Mouse (Mus musculus): ENCODE measurements around the gene Cdh9.

Gene Cdh9

DNA sequence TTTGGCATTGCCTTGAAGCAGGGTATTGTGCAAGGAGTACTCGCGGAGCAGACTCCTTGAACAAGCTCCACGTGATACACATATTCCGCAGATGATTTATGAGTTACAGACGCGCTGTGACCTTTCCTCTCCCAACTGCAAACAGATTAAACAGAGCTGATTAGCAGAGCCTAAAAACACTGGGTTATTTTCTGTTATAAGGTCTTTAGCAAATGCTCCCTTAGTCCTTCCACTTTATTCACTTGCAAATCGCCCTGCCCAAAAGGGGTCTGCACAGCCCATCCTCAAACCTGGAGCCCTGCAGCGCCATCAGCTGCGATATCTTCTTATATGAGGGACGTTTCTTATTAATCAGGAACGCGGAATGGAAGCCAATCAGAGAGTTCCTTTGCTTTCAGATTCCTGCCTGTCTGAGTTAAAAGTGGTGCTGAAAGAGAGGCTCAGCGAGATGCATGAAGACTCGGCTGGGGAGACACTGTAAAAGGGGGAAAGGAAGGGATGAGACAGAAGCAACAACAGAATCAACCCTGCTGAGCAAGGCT, at the start of gene Cdh9:
Cdh9 (plus strand) TSS at position 287 of the 542 bp plus-strand sequence.
- in situ Hi-C loops (cut with MboI, MseI), result no loop called here

DNA sequence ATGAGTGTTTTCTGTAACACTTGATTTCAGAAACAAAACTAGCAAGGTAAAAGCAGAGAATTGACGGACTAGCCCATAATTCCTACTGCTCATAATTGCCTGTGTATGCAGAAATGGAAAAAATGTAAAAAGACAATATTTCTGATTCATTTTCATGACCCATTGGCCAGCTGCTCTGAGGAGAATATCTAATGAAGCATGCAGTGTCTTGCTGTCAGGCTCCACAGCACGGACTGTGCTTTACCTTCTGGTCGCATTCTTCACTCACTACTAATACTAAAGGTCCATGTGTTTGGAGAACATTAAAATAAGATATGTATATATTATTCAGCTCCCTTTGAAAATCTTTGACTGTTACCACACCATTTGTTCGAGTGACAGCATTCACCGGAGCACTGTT, 49.5 kb upstream of the Cdh9 start:
- in situ Hi-C loops (cut with MboI, MseI), result no loop called here

DNA sequence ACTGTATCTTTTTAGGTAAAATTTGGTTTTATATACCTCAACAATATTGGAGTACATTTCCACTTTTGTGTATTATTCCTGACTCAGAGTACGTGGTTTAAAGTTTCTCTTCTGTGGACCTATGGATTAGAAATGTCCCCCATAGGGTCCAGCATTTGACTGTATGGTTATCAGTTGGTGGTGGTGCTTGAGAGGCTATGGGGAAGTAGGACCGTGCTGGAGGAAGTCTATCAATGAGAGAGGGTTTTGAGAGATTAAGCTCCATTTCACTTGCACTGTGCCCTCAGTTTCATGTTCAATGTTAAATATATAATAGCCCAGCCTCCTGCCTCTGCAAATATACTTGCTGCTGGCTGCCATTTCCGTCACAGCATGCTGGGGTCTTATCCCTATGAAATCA, 28.7 kb upstream of the Cdh9 start:
- in situ Hi-C loops (cut with MboI, MseI), result no loop called here

DNA sequence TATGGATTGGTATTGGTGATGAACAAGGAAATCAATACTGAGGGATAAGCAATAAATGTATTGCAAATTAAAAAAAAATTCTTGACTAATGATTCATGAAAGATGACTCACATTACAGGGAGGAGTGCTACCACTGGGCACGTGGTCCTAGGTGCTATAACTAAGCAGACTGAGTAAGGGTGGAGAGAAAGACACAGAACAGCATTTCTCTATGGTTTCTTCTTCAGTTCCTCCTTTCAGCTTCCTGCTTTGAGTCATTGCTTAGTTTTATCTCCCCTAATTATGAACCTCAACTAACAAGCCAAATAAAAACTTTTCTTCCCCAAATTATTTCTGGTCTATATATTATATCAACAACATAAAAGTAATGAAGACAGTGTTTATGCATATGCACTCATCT, 26.2 kb upstream of the Cdh9 start:
- in situ Hi-C loops (cut with MboI, MseI), result no loop called here

DNA sequence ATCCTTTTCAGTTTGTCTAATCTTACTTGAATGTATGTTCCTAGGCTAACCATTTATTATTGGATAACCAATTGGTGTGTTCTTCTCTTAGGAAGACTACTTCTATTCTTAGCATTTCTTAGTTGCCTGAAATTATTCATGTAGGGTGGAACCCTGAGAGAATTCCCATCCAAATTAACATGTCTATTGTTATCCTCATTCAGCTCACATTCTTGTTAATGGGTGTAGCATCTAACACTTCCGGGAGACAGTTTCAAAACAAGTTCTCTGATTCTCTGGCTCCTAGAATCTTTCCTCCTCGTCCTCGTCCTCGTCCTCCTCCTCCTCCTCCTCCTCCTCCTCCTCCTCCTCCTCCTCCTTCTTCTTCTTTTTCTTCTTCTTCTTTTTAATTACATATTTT, 10.5 kb downstream of the Cdh9 start:
- in situ Hi-C loops (cut with MboI, MseI), result no loop called here

DNA sequence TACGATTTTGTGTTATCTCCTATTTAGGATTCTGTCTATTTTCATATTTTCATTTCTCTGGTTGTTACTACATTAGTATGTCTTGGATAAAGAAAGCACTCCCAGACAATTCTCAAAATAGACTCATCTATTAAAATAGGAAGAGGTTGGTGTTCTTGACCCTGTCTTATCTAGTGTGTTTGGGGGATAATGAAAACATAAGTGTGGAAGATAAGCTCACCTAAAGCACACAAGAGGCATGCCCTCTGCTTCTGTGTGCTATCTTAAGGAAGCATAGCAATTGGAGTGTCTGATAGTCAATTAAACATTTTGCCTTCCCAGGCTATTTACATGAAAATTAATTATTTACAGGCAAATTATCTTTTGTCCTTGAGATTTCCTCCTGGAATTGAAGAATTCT, 18.1 kb downstream of the Cdh9 start:
- in situ Hi-C loops (cut with MboI, MseI), result no loop called here

DNA sequence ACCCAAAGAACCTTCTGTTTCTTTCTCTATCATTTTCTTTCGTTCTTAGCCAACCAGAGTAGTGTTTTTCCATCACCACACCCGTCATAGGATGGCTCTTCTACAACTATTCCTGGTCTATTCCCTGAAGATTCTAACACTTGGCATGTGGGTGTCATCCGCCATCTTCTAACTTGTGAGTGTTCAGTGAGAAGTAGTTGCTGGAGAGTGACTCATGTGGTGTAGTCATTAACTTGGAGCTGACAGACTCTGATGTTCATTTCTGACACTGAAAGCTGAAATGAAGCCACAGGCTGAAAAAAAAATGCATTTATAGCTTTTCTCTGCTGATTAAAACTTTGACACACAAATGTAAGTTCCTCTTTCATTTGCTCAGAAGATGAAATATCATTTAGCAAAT, 34.7 kb downstream of the Cdh9 start:
- in situ Hi-C loops (cut with MboI, MseI), result no loop called here

DNA sequence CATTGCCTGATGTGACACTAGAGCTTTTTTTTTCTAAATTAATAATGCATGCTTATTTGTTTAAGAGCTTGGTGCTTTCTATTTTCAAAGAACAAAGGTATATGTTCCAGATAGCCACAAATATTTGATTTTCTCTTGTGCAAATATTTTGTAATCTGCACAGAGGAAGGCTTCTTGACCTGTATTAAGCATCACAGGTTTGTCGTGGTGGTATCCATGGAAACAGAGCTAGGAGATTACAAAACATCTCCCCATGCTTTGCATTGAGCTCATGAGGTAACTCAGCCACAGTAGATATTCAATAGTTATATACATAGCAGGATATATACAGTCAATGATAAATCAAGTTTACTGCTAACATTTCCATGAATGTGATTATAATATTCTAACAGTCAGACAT, 56.0 kb downstream of the Cdh9 start:
- in situ Hi-C loops (cut with MboI, MseI), result loop anchor here (10.0 kb wide), 1 partner anchor 320 kb away; no protein-coding TSS in a partner anchor

DNA sequence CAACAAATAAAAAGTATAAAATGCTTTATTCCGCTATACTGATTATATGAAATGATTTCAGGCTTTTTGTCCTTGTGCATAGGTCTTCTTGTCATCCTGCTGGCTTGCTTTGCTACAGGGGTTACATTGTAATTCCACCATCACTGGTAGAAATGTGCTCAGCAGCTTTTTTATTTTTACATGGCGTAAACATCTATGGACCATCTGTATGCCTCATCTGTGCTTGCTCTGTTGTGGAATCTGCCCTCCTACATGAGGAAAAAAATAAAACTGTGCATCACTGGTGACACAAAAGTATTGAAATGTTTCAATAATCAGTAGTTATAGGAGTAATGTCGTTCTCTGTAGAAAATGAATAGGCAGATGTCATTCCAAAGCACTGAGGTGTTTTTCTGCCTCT, 64.3 kb downstream of the Cdh9 start:
- in situ Hi-C loops (cut with MboI, MseI), result no loop called here

DNA sequence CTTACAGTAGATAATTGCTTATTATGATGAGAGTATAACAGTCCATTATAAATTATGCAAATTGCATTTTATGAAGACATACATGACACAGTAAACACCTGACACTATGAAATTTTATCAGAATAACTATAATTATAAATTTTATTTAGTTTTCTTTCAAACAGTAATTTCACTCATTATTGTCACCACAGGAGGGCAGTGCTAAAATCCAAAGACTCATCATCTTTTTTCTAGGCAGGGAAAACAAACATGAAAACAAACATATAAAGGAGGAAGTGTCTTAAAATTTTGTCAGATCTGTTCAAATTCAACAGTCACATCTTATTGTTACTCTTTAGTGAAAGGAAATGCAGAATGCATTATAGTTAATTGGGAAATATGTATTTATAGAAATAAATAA, 72.7 kb downstream of the Cdh9 start:
- in situ Hi-C loops (cut with MboI, MseI), result no loop called here

DNA sequence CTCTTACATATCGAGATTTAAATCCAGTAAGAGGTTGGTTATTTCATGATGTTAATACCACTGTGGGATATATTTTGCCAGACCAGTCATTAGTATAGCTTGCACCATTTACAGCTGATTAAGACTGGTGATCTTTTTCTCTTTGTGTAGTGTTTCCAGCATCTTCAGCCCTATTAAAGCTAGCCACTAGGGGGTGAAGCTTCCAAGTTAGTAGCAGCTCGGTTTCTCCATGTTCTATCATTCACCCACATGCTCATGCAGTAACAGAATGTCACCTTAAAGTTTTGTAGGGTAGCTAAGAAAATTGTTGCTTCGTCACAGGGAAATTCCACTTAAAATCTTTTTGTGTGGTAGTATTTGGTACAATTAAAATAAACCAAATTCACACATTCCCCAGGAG, 82.2 kb downstream of the Cdh9 start:
- in situ Hi-C loops (cut with MboI, MseI), result no loop called here

DNA sequence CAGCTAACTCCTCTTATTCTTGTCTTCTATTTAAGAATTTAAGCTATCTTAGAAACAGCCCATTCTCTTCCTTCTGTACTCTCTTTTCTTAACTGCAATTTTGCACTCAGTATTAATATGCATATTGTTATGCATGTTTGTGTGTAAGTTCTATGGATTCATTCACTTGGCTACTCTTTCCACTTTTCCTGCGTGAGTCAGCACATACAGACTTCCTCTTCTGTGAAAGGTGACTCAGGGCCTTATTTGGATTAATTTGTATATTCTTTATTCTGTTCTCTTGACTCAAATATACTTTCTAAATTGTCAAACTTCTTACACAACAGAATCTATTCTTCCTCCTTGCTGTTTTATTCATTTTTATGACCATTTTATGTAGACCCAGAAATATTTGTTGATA, 85.5 kb downstream of the Cdh9 start:
- in situ Hi-C loops (cut with MboI, MseI), result no loop called here

DNA sequence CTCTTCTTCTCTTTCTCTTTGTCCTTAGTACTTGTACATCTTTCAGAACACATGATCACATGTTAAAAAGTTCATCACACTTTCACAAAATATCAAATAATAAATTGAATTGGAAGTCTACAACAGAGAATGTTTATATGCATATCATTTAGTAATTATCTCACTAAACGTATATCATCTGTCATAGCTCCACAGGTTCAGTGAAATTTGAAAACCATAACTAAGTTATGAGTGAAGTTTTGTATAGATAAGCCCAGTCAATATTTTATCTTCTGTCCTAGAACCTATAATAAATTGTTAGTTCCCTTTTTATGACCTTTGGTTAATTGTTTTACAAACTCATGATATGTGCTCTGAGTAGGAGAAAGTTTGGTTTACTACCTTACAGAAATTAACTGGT, 106.2 kb downstream of the Cdh9 start:
- in situ Hi-C loops (cut with MboI, MseI), result loop anchor here (25.0 kb wide), 1 partner anchor 1478 kb away; no protein-coding TSS in a partner anchor

DNA sequence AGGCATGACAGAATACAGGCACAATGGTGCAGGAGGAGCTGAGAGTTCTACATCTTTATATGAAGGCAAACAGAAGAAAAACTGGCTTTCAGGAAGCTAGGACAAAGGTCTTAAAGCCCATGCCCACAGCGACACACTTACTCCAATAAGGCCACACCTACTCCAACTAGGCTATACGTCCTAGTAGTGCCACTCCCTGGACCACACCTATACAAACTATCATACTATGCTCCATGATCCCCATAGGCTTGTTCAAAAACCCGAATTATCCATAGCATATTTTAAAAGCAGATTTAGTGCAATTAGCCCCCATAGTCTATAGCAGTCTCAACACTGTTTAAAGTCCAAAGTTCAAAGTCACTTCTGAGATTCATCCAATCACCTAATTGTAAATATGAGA, 154.0 kb downstream of the Cdh9 start:
- in situ Hi-C loops (cut with MboI, MseI), result no loop called here

DNA sequence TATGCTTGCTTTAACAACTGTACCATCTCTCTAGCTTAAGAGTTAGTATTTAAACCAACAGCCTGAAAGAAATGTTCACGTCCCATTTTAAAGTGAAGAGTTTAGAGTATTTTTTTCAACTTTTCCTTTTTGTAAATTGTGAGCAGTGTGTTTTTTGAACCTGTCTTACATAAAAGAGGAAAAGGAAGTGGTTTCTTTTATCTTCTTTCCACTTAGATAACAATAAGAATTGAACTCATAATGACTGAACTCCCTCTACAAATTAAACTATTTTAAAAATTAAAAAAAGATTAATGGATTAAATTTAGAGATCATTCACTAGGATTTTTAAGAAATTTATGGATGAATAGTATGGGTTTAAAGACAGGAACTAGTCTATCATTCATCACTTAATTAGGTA, 168.1 kb downstream of the Cdh9 start:
- in situ Hi-C loops (cut with MboI, MseI), result no loop called here

All from T-helper 2 cell (primary cell).